Mouse (Mus musculus) adrenal gland, adult 8-10 months (tissue): ENCODE data around the gene Cyp2c70. TPM values are rescaled to one million over a fixed set of nuclear protein-coding genes. Genes with fewer than 3 reads are reported as not detected.
"Not testable (repeated sequence)": the region's sequence is repeated elsewhere in the genome, so short reads cannot be mapped to it uniquely, and the experiment has no call there.

Experiments
- DNase-seq: peaks from one replicate; pipeline ENCODE4 v3.0.0; 2022
- total RNA-seq, 4 experiments: library from RNA; stranded (reverse); gene quantifications; 2 replicates each; pipeline ENCODE4 v1.2.4; 2022

Cyp2c70 gene
- under 1 TPM; 0.18 to 0.94 (median 0.36) TPM for total RNA-seq

- no peak for DNase-seq
These were observed at the start of gene Cyp2c70 for GRCm38 (mm10) chr19:40187160-40187559. Cyp2c70 (minus strand) TSS chr19:40187333.

GRCm38 (mm10) chr19:40232560-40232959 lies 45.4 kb upstream of the Cyp2c70 start:
- no peak for DNase-seq

- DNase-seq, result no peak
These were observed 44.9 kb upstream of the Cyp2c70 start for GRCm38 (mm10) chr19:40231825-40232541.

- no peak for DNase-seq
These were observed 44.1 kb upstream of the Cyp2c70 start for GRCm38 (mm10) chr19:40231074-40231738.

GRCm38 (mm10) chr19:40226516-40227151 lies 39.5 kb upstream of the Cyp2c70 start:
- DNase-seq, result no peak

- peak; percentile 4 for DNase-seq
These were observed 38.6 kb upstream of the Cyp2c70 start for GRCm38 (mm10) chr19:40225761-40226110.

GRCm38 (mm10) chr19:40225102-40225760 lies 38.1 kb upstream of the Cyp2c70 start:
- peak; percentile 24 for DNase-seq

- not testable (repeated sequence) for DNase-seq
These were observed 35.2 kb upstream of the Cyp2c70 start for GRCm38 (mm10) chr19:40222307-40222706.

GRCm38 (mm10) chr19:40220878-40221277 lies 33.7 kb upstream of the Cyp2c70 start:
- no peak for DNase-seq

- not testable (repeated sequence) for DNase-seq
These were observed 15.8 kb upstream of the Cyp2c70 start for GRCm38 (mm10) chr19:40202947-40203346.

- DNase-seq, result no peak
These were observed 3.5 kb upstream of the Cyp2c70 start for GRCm38 (mm10) chr19:40190596-40190995.

- no peak for DNase-seq
These were observed 3.5 kb downstream of the Cyp2c70 start for GRCm38 (mm10) chr19:40183600-40183999.

GRCm38 (mm10) chr19:40178311-40178710 lies 8.8 kb downstream of the Cyp2c70 start:
- no peak for DNase-seq

GRCm38 (mm10) chr19:40168391-40168790 lies 18.7 kb downstream of the Cyp2c70 start:
- DNase-seq, result not testable (repeated sequence)

- DNase-seq, result not testable (repeated sequence)
These were observed 60.1 kb downstream of the Cyp2c70 start for GRCm38 (mm10) chr19:40126996-40127395.

- not testable (repeated sequence) for DNase-seq
These were observed 62.0 kb downstream of the Cyp2c70 start for GRCm38 (mm10) chr19:40125165-40125564.

GRCm38 (mm10) chr19:40119624-40120023 lies 67.5 kb downstream of the Cyp2c70 start:
- DNase-seq, result not testable (repeated sequence)

Other genes starting within 250 kb of the Cyp2c70 start
- gene Cyp2c37, start 194.9 kb downstream of the Cyp2c70 start, total RNA-seq, result under 1 TPM in 1 of 4 experiments, not detected in 3; 0.49 TPM
- gene Cyp2c54, start 113.5 kb downstream of the Cyp2c70 start, total RNA-seq, result not detected
- under 1 TPM in 2 of 4 experiments, not detected in 2; 0.20 to 0.51 TPM for gene Cyp2c50, start 97.6 kb downstream of the Cyp2c70 start, total RNA-seq
- 10 to 100 TPM in 3 of 4 experiments, 1 to 10 TPM in 1; 9.4 to 17.0 (median 12.6) TPM for gene Pdlim1, start 84.5 kb upstream of the Cyp2c70 start, total RNA-seq